In the genomic region with DNA sequence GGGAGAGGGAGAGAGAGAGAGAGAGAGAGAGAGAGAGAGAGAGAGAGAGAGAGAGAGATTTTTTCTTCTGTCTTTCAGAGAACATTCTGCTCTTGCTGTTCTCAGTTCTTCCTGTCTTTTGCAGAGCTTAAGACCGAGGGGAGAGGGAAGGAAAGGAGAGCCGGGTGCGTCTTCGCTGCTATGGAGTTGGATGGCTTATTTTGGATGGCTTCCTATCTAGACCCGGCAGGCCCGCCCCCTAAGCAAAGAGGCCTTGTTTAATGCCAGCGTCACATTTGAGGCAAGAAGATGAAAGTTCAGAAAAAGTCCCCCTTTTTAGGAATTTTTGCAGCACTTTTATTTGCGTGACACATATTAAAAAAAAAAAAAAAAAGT, we compare ENCODE assay signal across 8 mouse cellular contexts. TPM values are rescaled to one million over a fixed set of nuclear protein-coding genes. Genes with fewer than 3 reads are reported as not detected.
DNase-seq lines count a peak whose midpoint lies in the region; ATAC-seq lines count a peak whose summit lies in the region.

No protein-coding gene starts in this region.

- ATAC-seq in megakaryocyte, adult 5-6 weeks (ENCODE audit: poor library complexity, severe bottlenecking): no peak
- peak; percentile 36 for ATAC-seq in forebrain, embryonic 13.5 days
- ATAC-seq in intestine, embryonic 16.5 days: 0 out of 2 replicates have a peak, but pooled peaks have one; percentile 29

- H3K9me3 ChIP-seq in megakaryocyte, embryonic 14.5 days: no peaks in the 10 kb centered on the region
- no peaks in the 10 kb centered on the region for H3K9me3 ChIP-seq in forebrain, embryonic 13.5 days (replicated peaks)
- no peaks in the 10 kb centered on the region for H3K9me3 ChIP-seq in intestine, embryonic 16.5 days (ENCODE audit: control insufficient read depth, low read length)

- H3K4me1 ChIP-seq in megakaryocyte, embryonic 14.5 days: peaks cover 46% of the 10 kb centered on the region
- peaks cover 36% of the 10 kb centered on the region for H3K4me1 ChIP-seq in forebrain, embryonic 13.5 days
- H3K4me1 ChIP-seq in intestine, embryonic 16.5 days (ENCODE audit: control insufficient read depth, insufficient read depth, low read length): peaks cover 10% of the 10 kb centered on the region; the same call in 1 of the 2 replicates

- peak overlapping the region; percentile 60 for H3K4me2 ChIP-seq in forebrain, embryonic 13.5 days
- H3K4me2 ChIP-seq in intestine, embryonic 16.5 days (ENCODE audit: low read depth, low read length): peak overlapping the region; percentile 61

- H3K9ac ChIP-seq in forebrain, embryonic 13.5 days: peak overlapping the region; percentile 72
- peak overlapping the region; percentile 71 for H3K9ac ChIP-seq in intestine, embryonic 16.5 days (ENCODE audit: low read depth, low read length)

- WGBS in forebrain, embryonic 13.5 days: 5% methylated on average over 8 of the region's 8 CpGs
- WGBS in intestine, embryonic 16.5 days: 13% methylated on average over 8 of the region's 8 CpGs

- peak overlapping the region; percentile 84 for H3K27ac ChIP-seq in forebrain, embryonic 13.5 days
- H3K27ac ChIP-seq in intestine, embryonic 16.5 days (ENCODE audit: low read length): peak overlapping the region; percentile 69

- no peaks in the 10 kb centered on the region for H3K36me3 ChIP-seq in megakaryocyte, embryonic 14.5 days (replicated peaks; ENCODE audit: low read length)
- no peaks in the 10 kb centered on the region for H3K36me3 ChIP-seq in forebrain, embryonic 13.5 days (ENCODE audit: poor library complexity, severe bottlenecking)
- H3K36me3 ChIP-seq in intestine, embryonic 16.5 days (ENCODE audit: control insufficient read depth, insufficient read depth, low read length): no peaks in the 10 kb centered on the region

- peak overlapping the region; percentile 90 for H3K4me3 ChIP-seq in megakaryocyte, embryonic 14.5 days (replicated peaks)
- H3K4me3 ChIP-seq in forebrain, embryonic 13.5 days: peak overlapping the region; percentile 40
- H3K4me3 ChIP-seq in intestine, embryonic 16.5 days (ENCODE audit: low read length): peak overlapping the region; percentile 46

- H3K27me3 ChIP-seq in megakaryocyte, embryonic 14.5 days (replicated peaks): peaks cover 4% of the 10 kb centered on the region
- no peaks in the 10 kb centered on the region for H3K27me3 ChIP-seq in forebrain, embryonic 13.5 days
- H3K27me3 ChIP-seq in intestine, embryonic 16.5 days (replicated peaks; ENCODE audit: control insufficient read depth, insufficient read depth, low read length): no peaks in the 10 kb centered on the region

- DNase-seq in lung, postnatal 10 days: peak; percentile 62
- peak; percentile 63 for DNase-seq in testis, postnatal 10 days (ENCODE audit: low spot score)
- no peak for DNase-seq in frontal cortex, postnatal 25 days (ENCODE audit: low spot score in 2 of 2)
- no peak for DNase-seq in embryo, embryonic 9.5 days (ENCODE audit: extremely low spot score)

RNA-seq across cellular contexts. Expression of a gene that starts 30.0 kb away (rescaled TPM):
- 34.3 and 102 TPM in 2 replicates for polyA plus RNA-seq in megakaryocyte, embryonic 14.5 days (2012; ENCODE audit: insufficient read depth, low replicate concordance)
- total RNA-seq in megakaryocyte, adult 5-6 weeks (2015): 35.2 and 58.3 TPM in 2 replicates
- total RNA-seq in megakaryocyte, adult 5-6 weeks (2017): 11.5 TPM in 2 replicates
- 59.4 and 75.9 TPM in 2 replicates for polyA plus RNA-seq in forebrain, embryonic 13.5 days (2015; fragmentation: Nextera tagmentation; extraction: Ambion mirVana)
- 58.1 and 60.9 TPM in 2 replicates for polyA plus RNA-seq in intestine, embryonic 16.5 days (2015; fragmentation: Nextera tagmentation; extraction: Ambion mirVana)

Comparison
In these comparisons a context has a peak if more than half of its experiments do, and no peak if none do; other contexts are left out.
1. H3K4me3 ChIP-seq: peak in every context shown above with its lines; median percentile 90 in megakaryocyte, embryonic 14.5 days; 46 in intestine, embryonic 16.5 days; 40 in forebrain, embryonic 13.5 days.
2. DNase-seq: peak in lung, postnatal 10 days (single experiment) and testis, postnatal 10 days (single experiment); none in frontal cortex, postnatal 25 days (0 of 2) and embryo, embryonic 9.5 days (single experiment).